Mouse (Mus musculus) c-Kit-negative CD71-positive TER-119-positive erythroid progenitor cells, embryonic 14.5 days (primary cell): Measurements from ENCODE around the gene Ttc28.

Source experiments
- DNase-seq: peaks from one replicate; pipeline ENCODE4 v3.0.0-alpha.2; 2013; ENCODE audit warnings: low read depth, low spot score

The Ttc28 gene

GRCm38 (mm10) chr5:111270246-111271002, 390.8 kb downstream of the Ttc28 start:
- DNase-seq = no peak

GRCm38 (mm10) chr5:111273589-111273988, 394.0 kb downstream of the Ttc28 start:
- DNase-seq = no peak

GRCm38 (mm10) chr5:111274948-111275347, 395.3 kb downstream of the Ttc28 start:
- DNase-seq = no peak

- no peak for DNase-seq
These were observed 405.0 kb downstream of the Ttc28 start for GRCm38 (mm10) chr5:111284420-111285175.

- DNase-seq = no peak
These were observed 408.0 kb downstream of the Ttc28 start for GRCm38 (mm10) chr5:111287571-111287970.

- no peak for DNase-seq
These were observed 408.9 kb downstream of the Ttc28 start for GRCm38 (mm10) chr5:111288486-111288885.

GRCm38 (mm10) chr5:111290071-111290470, 410.5 kb downstream of the Ttc28 start:
- no peak for DNase-seq

- no peak for DNase-seq
These were observed 412.0 kb downstream of the Ttc28 start for GRCm38 (mm10) chr5:111291639-111292038.

GRCm38 (mm10) chr5:111297801-111298200, 418.2 kb downstream of the Ttc28 start:
- DNase-seq = no peak

- DNase-seq = no peak
These were observed 419.1 kb downstream of the Ttc28 start for GRCm38 (mm10) chr5:111298706-111299105.

GRCm38 (mm10) chr5:111300776-111301175, 421.2 kb downstream of the Ttc28 start:
- DNase-seq = no peak

GRCm38 (mm10) chr5:111301736-111302135, 422.1 kb downstream of the Ttc28 start:
- no peak for DNase-seq

GRCm38 (mm10) chr5:111304730-111305129, 425.1 kb downstream of the Ttc28 start:
- DNase-seq = no peak

GRCm38 (mm10) chr5:111310185-111310584, 430.6 kb downstream of the Ttc28 start:
- DNase-seq = no peak

- DNase-seq = no peak
These were observed 434.2 kb downstream of the Ttc28 start for GRCm38 (mm10) chr5:111313833-111314232.

- no peak for DNase-seq
These were observed 435.5 kb downstream of the Ttc28 start for GRCm38 (mm10) chr5:111315061-111315460.

GRCm38 (mm10) chr5:111317526-111317925, 437.9 kb downstream of the Ttc28 start:
- no peak for DNase-seq

- DNase-seq = no peak
These were observed 439.3 kb downstream of the Ttc28 start for GRCm38 (mm10) chr5:111318946-111319345.

- DNase-seq = no peak
These were observed 446.2 kb downstream of the Ttc28 start for GRCm38 (mm10) chr5:111325813-111326212.

- no peak for DNase-seq
These were observed 447.8 kb downstream of the Ttc28 start for GRCm38 (mm10) chr5:111327420-111327819.

- peak; percentile 15 for DNase-seq
These were observed 450.3 kb downstream of the Ttc28 start for GRCm38 (mm10) chr5:111329782-111330416.

- peak; percentile 95 for DNase-seq
These were observed 451.0 kb downstream of the Ttc28 start, which contains the start of gene Pitpnb for GRCm38 (mm10) chr5:111330417-111331098. TSS of gene Pitpnb (plus strand) at chr5:111330763.
